Mouse (Mus musculus): ENCODE measurements at regions not wholly inside any gene's neighbourhood (a gene's known extent, or its start where the extent isn't known, plus 50 kb on each side); places are given as distances from the start of the nearest gene placed in this dataset.

- Histone ChIP-seq H3K9me3 (0 out of 2 replicates have a peak, but pooled peaks cover 4% of the 10 kb centered on the region), H3K36me3 (replicated peaks; ENCODE audit: low read length) (no peaks in the 10 kb centered on the region), H3K4me1 (no peaks in the 10 kb centered on the region), H3K27me3 (replicated peaks) (no peaks in the 10 kb centered on the region), H3K4me3 (replicated peaks) (no peak overlapping the region)
- no peak for TF ChIP-seq FLI1 (IDR thresholded peaks at IDR 0.05; ENCODE audit: low read length)
- no peak for TF ChIP-seq GATA1 (IDR thresholded peaks at IDR 0.05; ENCODE audit: borderline replicate concordance, low read length)
Observed at GRCm38 (mm10) chr14:15603954-15604523, 165.3 kb upstream of the Lrrc3b start.

GRCm38 (mm10) chr14:15610166-15610565, 171.4 kb upstream of the Lrrc3b start:
- H3K4me3 ChIP-seq (replicated peaks), result no peak overlapping the region
- no peaks in the 10 kb centered on the region for H3K4me1 ChIP-seq
- H3K36me3 ChIP-seq (replicated peaks; ENCODE audit: low read length), result no peaks in the 10 kb centered on the region
- no peaks in the 10 kb centered on the region for H3K27me3 ChIP-seq (replicated peaks)
- TF ChIP-seq FLI1 (IDR thresholded peaks at IDR 0.05; ENCODE audit: low read length) (no peak), GATA1 (IDR thresholded peaks at IDR 0.05; ENCODE audit: borderline replicate concordance, low read length) (no peak)
- no peaks in the 10 kb centered on the region for H3K9me3 ChIP-seq

- no peak for TF ChIP-seq GATA1 (IDR thresholded peaks at IDR 0.05; ENCODE audit: borderline replicate concordance, low read length)
- TF ChIP-seq FLI1 (IDR thresholded peaks at IDR 0.05; ENCODE audit: low read length), result no peak
- Histone ChIP-seq H3K36me3 (replicated peaks; ENCODE audit: low read length) (no peaks in the 10 kb centered on the region), H3K27me3 (replicated peaks) (no peaks in the 10 kb centered on the region), H3K4me3 (replicated peaks) (no peak overlapping the region), H3K4me1 (no peaks in the 10 kb centered on the region), H3K9me3 (peaks cover 8% of the 10 kb centered on the region; the same call in 1 of the 2 replicates)
Observed at GRCm38 (mm10) chr14:15634581-15634980, 195.8 kb upstream of the Lrrc3b start.

- no peaks in the 10 kb centered on the region for H3K36me3 ChIP-seq (replicated peaks; ENCODE audit: low read length)
- H3K4me3 ChIP-seq (replicated peaks), result no peak overlapping the region
- no peaks in the 10 kb centered on the region for H3K27me3 ChIP-seq (replicated peaks)
- no peaks in the 10 kb centered on the region for H3K4me1 ChIP-seq
- peaks cover 8% of the 10 kb centered on the region; the same call in 1 of the 2 replicates for H3K9me3 ChIP-seq
- TF ChIP-seq GATA1 (IDR thresholded peaks at IDR 0.05; ENCODE audit: borderline replicate concordance, low read length), result no peak
- no peak for TF ChIP-seq FLI1 (IDR thresholded peaks at IDR 0.05; ENCODE audit: low read length)
Observed at GRCm38 (mm10) chr14:15637681-15638080, 198.9 kb upstream of the Lrrc3b start.

GRCm38 (mm10) chr14:15638869-15639268, 200.1 kb upstream of the Lrrc3b start:
- Histone ChIP-seq H3K9me3 (peaks cover 8% of the 10 kb centered on the region; the same call in 1 of the 2 replicates), H3K4me3 (replicated peaks) (no peak overlapping the region), H3K27me3 (replicated peaks) (no peaks in the 10 kb centered on the region), H3K36me3 (replicated peaks; ENCODE audit: low read length) (no peaks in the 10 kb centered on the region), H3K4me1 (no peaks in the 10 kb centered on the region)
- TF ChIP-seq FLI1 (IDR thresholded peaks at IDR 0.05; ENCODE audit: low read length) (no peak), GATA1 (IDR thresholded peaks at IDR 0.05; ENCODE audit: borderline replicate concordance, low read length) (no peak)

- no peak overlapping the region for H3K4me3 ChIP-seq (replicated peaks)
- no peaks in the 10 kb centered on the region for H3K9me3 ChIP-seq
- TF ChIP-seq GATA1 (IDR thresholded peaks at IDR 0.05; ENCODE audit: borderline replicate concordance, low read length), result no peak
- TF ChIP-seq FLI1 (IDR thresholded peaks at IDR 0.05; ENCODE audit: low read length), result no peak
- no peaks in the 10 kb centered on the region for H3K27me3 ChIP-seq (replicated peaks)
- no peaks in the 10 kb centered on the region for H3K36me3 ChIP-seq (replicated peaks; ENCODE audit: low read length)
- no peaks in the 10 kb centered on the region for H3K4me1 ChIP-seq
Observed at GRCm38 (mm10) chr14:15660886-15661285, 222.1 kb upstream of the Lrrc3b start.

- no peak for TF ChIP-seq FLI1 (IDR thresholded peaks at IDR 0.05; ENCODE audit: low read length)
- no peak for TF ChIP-seq GATA1 (IDR thresholded peaks at IDR 0.05; ENCODE audit: borderline replicate concordance, low read length)
- H3K4me3 ChIP-seq (replicated peaks), result no peak overlapping the region
- no peaks in the 10 kb centered on the region for H3K9me3 ChIP-seq
- H3K27me3 ChIP-seq (replicated peaks), result no peaks in the 10 kb centered on the region
- no peaks in the 10 kb centered on the region for H3K4me1 ChIP-seq
- no peaks in the 10 kb centered on the region for H3K36me3 ChIP-seq (replicated peaks; ENCODE audit: low read length)
Observed at GRCm38 (mm10) chr14:15672292-15672691, 233.5 kb upstream of the Lrrc3b start.

- H3K27me3 ChIP-seq (replicated peaks), result no peaks in the 10 kb centered on the region
- no peak for TF ChIP-seq FLI1 (IDR thresholded peaks at IDR 0.05; ENCODE audit: low read length)
- no peak for TF ChIP-seq GATA1 (IDR thresholded peaks at IDR 0.05; ENCODE audit: borderline replicate concordance, low read length)
- no peak overlapping the region for H3K4me3 ChIP-seq (replicated peaks)
- no peaks in the 10 kb centered on the region for H3K9me3 ChIP-seq
- no peaks in the 10 kb centered on the region for H3K4me1 ChIP-seq
- H3K36me3 ChIP-seq (replicated peaks; ENCODE audit: low read length), result no peaks in the 10 kb centered on the region
Observed at GRCm38 (mm10) chr14:15677218-15677617, 238.4 kb upstream of the Lrrc3b start.

- TF ChIP-seq GATA1 (IDR thresholded peaks at IDR 0.05; ENCODE audit: borderline replicate concordance, low read length) (no peak), FLI1 (IDR thresholded peaks at IDR 0.05; ENCODE audit: low read length) (no peak)
- Histone ChIP-seq H3K36me3 (replicated peaks; ENCODE audit: low read length) (no peaks in the 10 kb centered on the region), H3K9me3 (no peaks in the 10 kb centered on the region), H3K4me1 (no peaks in the 10 kb centered on the region), H3K4me3 (replicated peaks) (no peak overlapping the region), H3K27me3 (replicated peaks) (no peaks in the 10 kb centered on the region)
Observed at GRCm38 (mm10) chr14:15679456-15679855, 240.7 kb upstream of the Lrrc3b start.

- no peaks in the 10 kb centered on the region for H3K4me1 ChIP-seq
- no peaks in the 10 kb centered on the region for H3K36me3 ChIP-seq (replicated peaks; ENCODE audit: low read length)
- TF ChIP-seq FLI1 (IDR thresholded peaks at IDR 0.05; ENCODE audit: low read length) (no peak), GATA1 (IDR thresholded peaks at IDR 0.05; ENCODE audit: borderline replicate concordance, low read length) (no peak)
- no peaks in the 10 kb centered on the region for H3K27me3 ChIP-seq (replicated peaks)
- no peak overlapping the region for H3K4me3 ChIP-seq (replicated peaks)
- no peaks in the 10 kb centered on the region for H3K9me3 ChIP-seq
Observed at GRCm38 (mm10) chr14:15698001-15698400, 259.2 kb upstream of the Lrrc3b start.
